Mouse (Mus musculus) B cell, adult (primary cell): ENCODE measurements around the gene Evpl. TPM values are rescaled to one million over a fixed set of nuclear protein-coding genes. Genes with fewer than 3 reads are reported as not detected.

Source experiments
- total RNA-seq: library from RNA; stranded (reverse); gene quantifications from 4 replicates; pipeline ENCODE4 v1.2.4, GENCODE M21; 2023; ENCODE audit not compliant: inconsistent age

Gene Evpl
- 0.09 to 0.26 TPM (median 0.14 TPM) in 4 replicates for total RNA-seq

DNA sequence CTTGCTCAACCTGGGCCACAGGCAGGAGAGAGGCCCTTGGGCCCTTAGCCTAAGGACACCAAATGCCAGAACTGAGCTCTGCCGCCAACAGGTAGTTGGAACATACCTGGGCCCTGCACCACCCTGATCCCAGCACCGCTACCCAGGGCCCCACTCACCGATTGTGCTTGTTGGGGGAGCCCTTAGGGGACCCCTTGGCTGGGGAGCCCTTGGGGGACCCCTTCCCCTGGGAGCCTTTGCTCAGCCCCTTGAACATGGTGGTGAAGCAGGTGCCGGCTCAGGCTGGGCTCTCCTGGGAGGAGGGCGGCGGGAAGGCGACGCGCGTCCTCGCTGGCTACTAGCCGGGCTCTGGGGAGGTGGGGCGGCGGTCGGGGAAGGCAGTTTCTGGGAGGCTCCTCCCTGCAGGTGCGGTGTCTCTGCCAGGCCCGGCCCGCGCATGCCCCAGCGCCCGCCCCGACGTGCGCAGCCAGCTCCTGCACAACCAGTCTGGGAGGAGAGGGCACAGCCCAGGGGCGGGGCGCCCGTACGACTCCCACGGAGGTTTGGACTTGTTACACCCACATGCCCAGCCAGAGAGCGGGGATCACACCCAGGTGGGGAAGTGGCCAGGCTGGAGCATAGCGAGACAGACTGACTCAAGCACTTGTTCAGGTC is at the start of gene Evpl:
Gene Evpl, minus strand, starts transcription at position 336 of the 654 bp plus-strand sequence.

DNA sequence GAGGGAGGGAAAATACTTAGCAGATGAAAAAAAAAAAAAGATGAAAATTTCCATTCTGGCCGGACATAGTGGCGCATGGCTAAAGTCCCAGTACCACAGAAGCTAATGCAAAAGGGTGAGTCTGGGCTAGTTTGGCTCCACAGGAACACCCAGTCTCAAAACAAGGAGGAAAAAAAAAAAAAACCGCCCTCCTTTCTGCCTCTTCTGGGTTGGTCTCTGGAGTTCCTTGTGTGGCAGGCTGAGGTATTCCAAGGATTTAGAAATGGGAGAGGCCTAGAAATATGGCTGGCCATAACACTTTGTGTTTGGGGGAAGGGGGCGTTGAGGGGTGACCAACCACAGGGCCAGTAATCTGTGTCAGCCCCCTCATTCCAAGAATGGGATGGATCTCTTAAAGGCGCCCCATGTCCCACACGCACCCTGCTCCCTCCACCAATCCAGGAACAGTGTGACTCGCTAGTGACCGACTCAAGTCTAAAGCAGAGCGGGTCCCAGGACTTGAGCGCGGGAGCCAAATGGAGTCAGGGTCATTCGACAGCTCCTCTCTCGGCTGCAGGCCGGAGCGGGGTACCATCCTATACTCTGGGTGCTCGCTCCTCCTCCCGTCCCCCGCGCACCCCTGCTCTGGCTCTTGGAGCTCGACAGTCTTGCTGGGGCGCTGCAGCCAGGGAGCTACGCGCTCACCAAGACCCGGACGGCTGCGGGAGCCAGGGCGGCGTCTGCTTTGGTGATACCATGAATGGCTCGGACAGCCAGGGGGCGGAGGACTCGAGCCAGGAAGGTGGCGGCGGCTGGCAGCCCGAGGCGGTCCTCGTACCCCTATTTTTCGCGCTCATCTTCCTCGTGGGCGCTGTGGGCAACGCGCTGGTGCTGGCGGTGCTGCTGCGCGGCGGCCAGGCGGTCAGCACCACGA is 43.1 kb upstream of the Evpl start, which contains the start of gene Galr2:
Gene Galr2, plus strand, starts transcription at position 189 of the 913 bp plus-strand sequence.

DNA sequence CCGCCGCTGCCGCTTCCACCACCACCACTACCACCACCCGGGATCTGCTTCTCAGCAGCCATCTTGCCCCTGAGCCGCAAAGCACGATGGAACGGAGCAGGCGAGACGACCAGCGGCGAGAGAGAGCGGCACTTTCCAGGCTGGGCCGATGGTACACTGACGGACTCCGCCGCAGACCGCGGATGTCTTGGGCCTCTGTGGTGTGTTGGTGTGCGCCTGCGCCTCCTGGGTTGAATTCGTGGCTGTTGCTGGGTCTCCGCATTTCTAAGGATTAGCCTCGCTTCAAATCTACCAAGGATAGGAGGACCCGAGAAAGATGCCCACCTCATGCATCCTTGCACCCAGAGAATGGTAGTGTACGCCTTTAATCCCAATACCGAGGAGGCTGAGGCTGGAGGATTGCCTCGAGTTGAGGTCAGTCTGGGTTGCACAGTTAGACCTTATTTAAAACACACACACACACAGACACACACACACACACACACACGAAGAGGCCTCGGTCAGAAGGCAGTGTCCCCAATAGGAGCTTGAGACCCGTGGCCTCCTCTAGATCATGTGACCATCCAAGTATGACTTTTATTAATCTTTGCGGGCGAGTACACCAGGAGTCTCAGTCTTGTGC is 36.3 kb upstream of the Evpl start, which contains the start of gene Srp68:
Gene Srp68, minus strand, starts transcription at position 173 of the 622 bp plus-strand sequence.

DNA sequence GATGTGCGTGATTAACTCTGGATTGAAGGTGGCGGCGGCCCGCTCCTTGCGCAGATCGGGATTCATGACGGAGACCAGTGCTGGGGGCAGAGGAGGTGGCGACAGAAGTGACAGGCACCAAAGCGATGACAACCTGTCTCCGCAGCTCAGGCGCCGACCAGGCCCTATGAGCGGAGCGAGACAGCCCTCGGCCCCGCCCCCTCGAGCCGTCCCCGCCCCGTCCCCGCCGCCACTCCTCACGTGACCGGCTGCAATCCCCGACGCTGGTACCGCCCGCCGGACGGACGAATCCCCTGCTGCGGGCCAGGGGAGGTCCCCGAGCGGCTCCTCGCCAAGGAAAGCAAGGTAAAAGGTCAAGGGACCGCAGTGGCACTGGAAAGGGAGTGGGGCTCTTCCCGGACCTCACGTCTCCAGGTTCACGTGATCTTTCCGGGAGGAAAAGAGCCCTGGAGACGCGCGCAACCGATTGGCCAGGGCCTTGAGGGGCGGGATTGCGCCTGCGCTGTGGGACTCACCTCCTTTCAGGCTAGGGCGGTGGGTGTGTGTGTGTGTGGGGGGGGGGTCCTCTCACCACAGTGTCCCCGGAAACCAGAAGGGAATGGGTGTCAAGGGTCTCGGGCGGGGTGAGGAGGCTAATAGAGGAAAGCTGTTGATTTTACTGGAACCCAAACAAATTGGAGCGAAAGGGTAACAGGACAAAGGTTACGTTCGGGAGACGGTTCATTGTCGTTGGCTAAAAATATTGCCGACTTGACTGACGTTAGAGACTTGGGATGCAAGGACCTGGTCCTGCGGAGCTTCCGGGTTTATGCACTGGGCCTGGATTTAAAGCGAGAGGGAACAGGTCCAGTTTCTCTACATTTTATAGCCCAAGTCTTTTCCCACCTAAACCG is 39.0 kb downstream of the Evpl start, which contains the start of the genes Ten1 and Acox1:
Gene Ten1, plus strand, starts transcription at position 217 of the 893 bp plus-strand sequence.
Gene Acox1, minus strand, starts transcription at position 407 of the 893 bp plus-strand sequence.

Other genes starting within 250 kb of the Evpl start
- gene Galk1, start 225.4 kb downstream of the Evpl start, total RNA-seq, result 16.3 to 20.2 TPM (median 18.7 TPM) in 4 replicates
- gene H3f3b, start 210.1 kb downstream of the Evpl start, total RNA-seq, result 3,106 to 3,747 TPM (median 3,372 TPM) in 4 replicates
- 71.4 to 82.5 TPM (median 80.3 TPM) in 4 replicates for gene Unk, start 207.8 kb downstream of the Evpl start, total RNA-seq
- 58.7 to 68.2 TPM (median 59.6 TPM) in 4 replicates for gene Unc13d, start 160.1 kb downstream of the Evpl start, total RNA-seq
- gene Wbp2, start 151.1 kb downstream of the Evpl start, total RNA-seq, result 249 to 307 TPM (median 282 TPM) in 4 replicates
- gene Trim47, start 110.9 kb downstream of the Evpl start, total RNA-seq, result 0.54 to 1.4 TPM (median 0.57 TPM) in 3 of 4 replicates, not detected in the other
- 35.0 to 42.1 TPM (median 37.0 TPM) in 4 replicates for gene Trim65, start 106.9 kb downstream of the Evpl start, total RNA-seq
- gene Mrpl38, start 99.2 kb downstream of the Evpl start, total RNA-seq, result 53.7 to 79.8 TPM (median 64.1 TPM) in 4 replicates
- 37.5 to 41.8 TPM (median 39.2 TPM) in 4 replicates for gene Fbf1, start 69.9 kb downstream of the Evpl start, total RNA-seq
- 43.7 to 50.4 TPM (median 47.7 TPM) in 4 replicates for gene Ten1, start 39.2 kb downstream of the Evpl start, total RNA-seq
- 22.1 to 31.2 TPM (median 24.6 TPM) in 4 replicates for gene Acox1, start 39.0 kb downstream of the Evpl start, total RNA-seq
- gene Srp68, start 36.1 kb upstream of the Evpl start, total RNA-seq, result 54.6 to 63.6 TPM (median 60.0 TPM) in 4 replicates
- gene Galr2, start 42.9 kb upstream of the Evpl start, total RNA-seq, result 0.42 TPM in 1 of 4 replicates, not detected in the others
- gene Exoc7, start 69.2 kb upstream of the Evpl start, total RNA-seq, result 57.5 to 66.5 TPM (median 60.3 TPM) in 4 replicates
- 0.99 to 2.1 TPM (median 1.2 TPM) in 4 replicates for gene Foxj1, start 97.3 kb upstream of the Evpl start, total RNA-seq
- 36.7 to 69.1 TPM (median 49.1 TPM) in 4 replicates for gene Rnf157, start 175.0 kb upstream of the Evpl start, total RNA-seq
- gene Ubald2, start 196.0 kb upstream of the Evpl start, total RNA-seq, result 67.5 to 79.6 TPM (median 71.8 TPM) in 4 replicates
- 0.18 TPM in 1 of 4 replicates, not detected in the others for gene Qrich2, start 228.2 kb upstream of the Evpl start, total RNA-seq